Mouse (Mus musculus) C3H10T1/2 (cell line): Measurements from ENCODE around the gene Gm5617. TPM values are rescaled to one million over a fixed set of nuclear protein-coding genes. Genes with fewer than 3 reads are reported as not detected.

Source experiments
- polyA plus RNA-seq, 2 experiments: library from polyadenylated mRNA; unstranded; fragments of >200 nt; fragmentation: generic; extraction: Trizol; gene quantifications; one replicate each; pipeline ENCODE4 v1.2.1; 2012; ENCODE audit warnings: missing spikeins in 2 of 2

Gm5617 gene
- 10 to 100 TPM in 1 of 2 experiments, 1 to 10 TPM in 1; 8.7 to 30.5 TPM for polyA plus RNA-seq

DNA sequence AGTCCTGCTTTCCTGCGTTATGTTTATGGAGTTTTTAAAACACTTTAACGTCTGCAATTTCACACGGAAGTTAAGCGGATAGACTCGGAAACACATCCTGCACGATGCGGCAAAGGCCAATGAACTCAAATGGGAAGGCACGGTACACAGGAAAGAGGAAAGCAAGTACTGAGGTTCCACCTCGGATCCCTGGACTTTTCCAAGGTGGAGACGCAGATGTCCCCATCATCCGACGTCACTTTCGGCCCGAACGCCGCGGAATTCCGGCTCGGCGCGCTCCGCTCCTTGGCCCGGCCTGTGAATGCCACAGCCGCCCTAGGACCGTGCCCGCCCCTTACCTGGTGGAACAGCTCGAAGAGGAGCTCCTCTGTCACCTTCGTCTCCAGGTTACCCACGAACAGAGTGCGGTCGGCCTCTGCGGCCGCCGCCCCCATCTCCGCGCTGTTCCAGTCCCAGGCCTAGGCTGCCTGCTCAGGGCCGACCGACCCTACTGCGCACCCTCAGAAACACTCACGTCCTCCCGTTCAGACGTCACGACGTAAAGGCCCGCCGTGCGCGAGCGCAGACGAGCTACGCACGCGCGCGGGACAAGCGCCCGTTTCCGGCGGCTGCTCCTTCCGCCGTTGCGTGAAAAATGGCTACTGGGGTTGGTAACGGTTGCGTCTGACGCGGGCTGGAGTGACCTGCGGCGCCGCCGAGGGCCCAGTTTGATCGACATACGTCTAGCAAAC is at the start of gene Gm5617, which contains the start of gene Rbm7:
TSS of gene Gm5617 (plus strand) at position 626 of the 731 bp plus-strand sequence.
TSS of gene Rbm7 (minus strand) at position 483 of the 731 bp plus-strand sequence.

GRCm38 (mm10) chr9:48480411-48481213 is 14.6 kb upstream of the Gm5617 start, which contains the start of gene Rexo2:
Gene Rexo2, minus strand, starts transcription at chr9:48480623.

Other genes with a start within 250 kb of the Gm5617 start
- not detected for gene Nxpe2, start 142.0 kb upstream of the Gm5617 start, polyA plus RNA-seq
- 10 to 100 TPM; 84.3 to 98.0 TPM for gene Rexo2, start 14.8 kb upstream of the Gm5617 start, polyA plus RNA-seq
- 10 to 100 TPM in 1 of 2 experiments, 1 to 10 TPM in 1; 1.5 to 13.0 TPM for gene Rbm7, start 143 bp upstream of the Gm5617 start, polyA plus RNA-seq
- under 1 TPM in 1 of 2 experiments, not detected in 1; 0.05 TPM for gene Nnmt, start 109.7 kb downstream of the Gm5617 start, polyA plus RNA-seq